Mouse (Mus musculus): ENCODE results near the gene Scn10a. TPM values are rescaled to one million over a fixed set of nuclear protein-coding genes. Genes with fewer than 3 reads are reported as not detected.

Gene Scn10a
- total and polyA plus RNA-seq, 3 experiments, result 0.27 to 2.9 TPM; not detected in 1

DNA sequence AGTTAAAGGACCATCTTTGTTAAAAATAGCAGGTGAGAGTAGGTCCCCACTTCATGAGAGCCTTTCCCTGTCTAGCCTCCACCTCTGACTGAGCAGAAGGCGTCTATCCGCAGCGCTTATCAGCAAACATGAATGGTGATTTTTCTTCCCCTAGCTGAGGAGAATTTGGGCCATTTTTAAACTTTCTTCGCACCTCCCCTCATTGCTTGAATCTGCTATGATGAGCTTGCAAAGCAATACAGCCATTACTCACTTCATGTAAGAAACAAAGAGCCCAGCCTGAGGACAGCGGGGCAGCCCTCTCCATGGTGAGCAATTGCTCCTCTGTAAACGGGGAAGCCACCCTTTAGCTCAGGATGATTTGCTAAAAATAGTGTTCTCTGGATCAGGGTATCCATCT lies 154.3 kb downstream of the Scn10a start:
- H3K9me3 ChIP-seq (replicated peaks; ENCODE audit: insufficient read depth, low read length), result no peaks in the 10 kb centered on the region
- H3K4me1 ChIP-seq (ENCODE audit: control insufficient read depth in 1 of 2, insufficient read depth in 2 of 2, low read length in 2 of 2), result no peaks in the 10 kb centered on the region
- H3K27ac ChIP-seq (ENCODE audit: control insufficient read depth, low read depth, low read length), result no peak overlapping the region
- H3K9ac ChIP-seq (ENCODE audit: control insufficient read depth, low read depth, low read length, poor library complexity, severe bottlenecking), result no peak overlapping the region
- H3K79me2 ChIP-seq (ENCODE audit: control insufficient read depth, insufficient read depth, low read length, poor library complexity), result no peaks in the 10 kb centered on the region
- H3K36me3 ChIP-seq (ENCODE audit: control insufficient read depth in 1 of 2, insufficient read depth in 2 of 2, low read length in 2 of 2), result no peaks in the 10 kb centered on the region
- H3K27me3 ChIP-seq (ENCODE audit: control insufficient read depth in 1 of 2, insufficient read depth in 2 of 2, low read length in 2 of 2), result no peaks in the 10 kb centered on the region
- TF ChIP-seq CHD2 (IDR thresholded peaks at IDR 0.05; ENCODE audit: low read length), result no peak
- TF ChIP-seq KAT2A (conservative IDR thresholded peaks at IDR 0.05; ENCODE audit: low read depth, low read length), result no peak
- TF ChIP-seq E2F4 (IDR thresholded peaks at IDR 0.05; ENCODE audit: borderline replicate concordance, low read depth, low read length), result no peak
- TF ChIP-seq SMC3 (IDR thresholded peaks at IDR 0.05; ENCODE audit: low read depth, low read length), result no peak
- no peak for TF ChIP-seq JUND (IDR thresholded peaks at IDR 0.05; ENCODE audit: low read depth, low read length)
- TF ChIP-seq ELF1 (IDR thresholded peaks at IDR 0.05; ENCODE audit: low read depth, low read length), result no peak
- TF ChIP-seq MAFK (IDR thresholded peaks at IDR 0.05; ENCODE audit: borderline replicate concordance, low read depth, low read length), result no peak
- TF ChIP-seq EP300 (IDR thresholded peaks at IDR 0.05; ENCODE audit: low read depth in 1 of 2, low read length in 2 of 2), result no peak
- no peak for TF ChIP-seq RAD21 (IDR thresholded peaks at IDR 0.05; ENCODE audit: low read depth, low read length)
- no peak for TF ChIP-seq POLR2AphosphoS2 (IDR thresholded peaks at IDR 0.05; ENCODE audit: low read length)
- TF ChIP-seq SIN3A (IDR thresholded peaks at IDR 0.05; ENCODE audit: low read length), result no peak
- TF ChIP-seq MAZ (IDR thresholded peaks at IDR 0.05; ENCODE audit: low read depth, low read length), result no peak
- TF ChIP-seq ZNF384 (IDR thresholded peaks at IDR 0.05; ENCODE audit: low read depth, low read length), result no peak
- no peak for TF ChIP-seq TBP (IDR thresholded peaks at IDR 0.05; ENCODE audit: low read depth, low read length)
- no peak overlapping the region for H3K4me3 ChIP-seq (ENCODE audit: control insufficient read depth in 1 of 2, insufficient read depth in 1 of 2, low read depth in 2 of 2, low read length in 2 of 2)
- DNase-seq (ENCODE audit: low read depth, low spot score), result no peak

DNA sequence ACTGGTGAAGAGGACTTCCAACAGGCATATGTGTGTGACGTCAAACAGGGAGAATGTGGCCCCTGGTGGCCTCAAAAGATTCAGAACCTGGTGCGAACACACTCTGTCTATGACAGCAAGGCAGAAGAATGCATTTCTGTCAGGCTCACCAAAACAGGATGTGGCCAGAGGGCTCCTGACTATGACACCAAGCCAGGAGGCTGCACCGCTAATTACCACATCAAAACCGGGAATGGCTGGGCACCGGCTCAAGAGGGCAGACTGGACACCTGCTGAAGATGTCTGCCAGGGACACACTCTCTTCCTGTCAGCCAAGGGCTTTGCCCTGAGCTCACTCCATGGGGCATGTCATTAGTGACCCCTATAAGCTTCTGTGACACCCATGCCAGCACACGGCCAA lies 155.5 kb downstream of the Scn10a start:
- Histone ChIP-seq H3K36me3 (ENCODE audit: control insufficient read depth in 1 of 2, insufficient read depth in 2 of 2, low read length in 2 of 2) (no peaks in the 10 kb centered on the region), H3K4me1 (ENCODE audit: control insufficient read depth in 1 of 2, insufficient read depth in 2 of 2, low read length in 2 of 2) (no peaks in the 10 kb centered on the region), H3K27me3 (ENCODE audit: control insufficient read depth in 1 of 2, insufficient read depth in 2 of 2, low read length in 2 of 2) (no peaks in the 10 kb centered on the region), H3K9me3 (replicated peaks; ENCODE audit: insufficient read depth, low read length) (no peaks in the 10 kb centered on the region), H3K79me2 (ENCODE audit: control insufficient read depth, insufficient read depth, low read length, poor library complexity) (no peaks in the 10 kb centered on the region), H3K27ac (ENCODE audit: control insufficient read depth, low read depth, low read length) (no peak overlapping the region), H3K4me3 (ENCODE audit: control insufficient read depth in 1 of 2, insufficient read depth in 1 of 2, low read depth in 2 of 2, low read length in 2 of 2) (no peak overlapping the region), H3K9ac (ENCODE audit: control insufficient read depth, low read depth, low read length, poor library complexity, severe bottlenecking) (no peak overlapping the region)
- TF ChIP-seq HCFC1 (IDR thresholded peaks at IDR 0.05; ENCODE audit: low read depth, low read length), result no peak
- TF ChIP-seq RCOR1 (IDR thresholded peaks at IDR 0.05; ENCODE audit: low read depth, low read length), result no peak
- no peak for TF ChIP-seq POLR2AphosphoS5 (IDR thresholded peaks at IDR 0.05; ENCODE audit: borderline replicate concordance, low read depth, low read length)
- no peak for TF ChIP-seq KAT2A (conservative IDR thresholded peaks at IDR 0.05; ENCODE audit: low read depth, low read length)
- no peak for TF ChIP-seq TAL1 (IDR thresholded peaks at IDR 0.05; ENCODE audit: low read length)
- TF ChIP-seq RAD21 (IDR thresholded peaks at IDR 0.05; ENCODE audit: low read depth, low read length), result no peak
- TF ChIP-seq UBTF (IDR thresholded peaks at IDR 0.05; ENCODE audit: borderline replicate concordance, insufficient read depth, low read depth, low read length), result no peak
- TF ChIP-seq MAZ (IDR thresholded peaks at IDR 0.05; ENCODE audit: low read depth, low read length), result no peak
- no peak for TF ChIP-seq MYC (IDR thresholded peaks at IDR 0.05; ENCODE audit: low read depth, low read length)
- TF ChIP-seq JUND (IDR thresholded peaks at IDR 0.05; ENCODE audit: low read depth, low read length), result no peak
- no peak for TF ChIP-seq TBP (IDR thresholded peaks at IDR 0.05; ENCODE audit: low read depth, low read length)
- TF ChIP-seq MAX (IDR thresholded peaks at IDR 0.05; ENCODE audit: low read length), result no peak
- no peak for TF ChIP-seq ELF1 (IDR thresholded peaks at IDR 0.05; ENCODE audit: low read depth, low read length)
- no peak for TF ChIP-seq USF1 (IDR thresholded peaks at IDR 0.05; ENCODE audit: low read depth, low read length)
- no peak for DNase-seq (ENCODE audit: low read depth, low spot score)
